Mouse (Mus musculus) stomach, postnatal 0 days (tissue): ENCODE measurements around the gene Aatk. TPM values are rescaled to one million over a fixed set of nuclear protein-coding genes. Genes with fewer than 3 reads are reported as not detected.

Experiments
- ATAC-seq: fragments of 200-750 bp; cut with Nextera tagmentation; 2 replicates; pipeline ENCODE4 v1.8.0; 2017; ENCODE audit not compliant: low FRiP score, low TSS enrichment
- DNase-seq: peaks from one replicate; pipeline ENCODE4 v3.0.0-alpha.2; 2016; ENCODE audit warnings: low spot score
- H3K27ac ChIP-seq: fragments of 300-500 bp; sonication (generic); replicated peaks from 2 replicates; pipeline ENCODE4 v1.5.1; 2014; ENCODE audit warnings: mild to moderate bottlenecking, control low read depth
- H3K27me3 ChIP-seq: fragments of 300-500 bp; sonication (generic); 2 replicates; pipeline ENCODE4 v1.6.1; 2014; ENCODE audit warnings: low read length; ENCODE audit not compliant: control insufficient read depth, insufficient read depth
- H3K36me3 ChIP-seq: fragments of 300-500 bp; sonication (generic); 2 replicates; pipeline ENCODE4 v1.6.1; 2014; ENCODE audit warnings: low read length, mixed read lengths; ENCODE audit not compliant: control insufficient read depth, insufficient read depth
- H3K4me1 ChIP-seq: fragments of 300-500 bp; sonication (generic); replicated peaks from 2 replicates; pipeline ENCODE4 v1.6.1; 2014; ENCODE audit warnings: antibody characterized with exemption; ENCODE audit not compliant: control insufficient read depth, insufficient read depth
- H3K4me2 ChIP-seq: fragments of 300-500 bp; sonication (generic); replicated peaks from 2 replicates; pipeline ENCODE4 v1.6.1; 2014; ENCODE audit warnings: low read depth, mild to moderate bottlenecking, control low read depth, moderate library complexity
- H3K4me3 ChIP-seq: fragments of 300-500 bp; sonication (generic); 2 replicates; pipeline ENCODE4 v1.5.1; 2014; ENCODE audit warnings: low read depth, low read length, control low read depth
- H3K9ac ChIP-seq: fragments of 300-500 bp; sonication (generic); 2 replicates; pipeline ENCODE4 v1.6.1; 2014; ENCODE audit warnings: mild to moderate bottlenecking, low read length, control low read depth, mixed read lengths
- H3K9me3 ChIP-seq: fragments of 300-500 bp; sonication (generic); 2 replicates; pipeline ENCODE4 v1.6.1; 2016; ENCODE audit warnings: low read length; ENCODE audit not compliant: control insufficient read depth
- CTCF ChIP-seq: IDR thresholded peaks from 2 replicates; pipeline ENCODE4 v1.5.1; 2016; ENCODE audit warnings: antibody characterized with exemption, low read depth, mild to moderate bottlenecking, moderate library complexity
- EP300 ChIP-seq: optimal IDR thresholded peaks from 2 replicates; pipeline ENCODE3; 2016; ENCODE audit warnings: antibody characterized with exemption
- WGBS: fragments of 180-500 bp; shearing (Covaris S2); extraction: QIAGEN DNeasy Blood & Tissue Kit; methylation state at CpG from one replicate; pipeline ENCODE4 v1.1.7; 2014; 5-methylcytosine and 5-hydroxymethylcytosine counted together
- polyA plus RNA-seq: library from polyadenylated mRNA; unstranded; fragments of >200 nt; fragmentation: Nextera tagmentation; extraction: Ambion mirVana; gene quantifications from 2 replicates; pipeline ENCODE4 v1.2.1, GENCODE M21; 2015

Gene Aatk
- polyA plus RNA-seq, 1 experiment from 2014 or later: 1.6 TPM

GRCm38 (mm10) chr11:120022841-120023240 lies 24.1 kb downstream of the Aatk start:
- Histone ChIP-seq H3K9me3 (no peaks in the 10 kb centered on the region), H3K4me2 (no peak overlapping the region), H3K27ac (no peak overlapping the region), H3K9ac (no peak overlapping the region), H3K4me3 (no peak overlapping the region), H3K27me3 (no peaks in the 10 kb centered on the region), H3K36me3 (no peaks in the 10 kb centered on the region), H3K4me1 (no peaks in the 10 kb centered on the region)
- DNase-seq: no peak
- TF ChIP-seq CTCF: peak; percentile 21; the same call in 1 of the 2 replicates
- no peak for TF ChIP-seq EP300
- 0 out of 2 replicates have a peak, but pooled peaks have one; percentile 22 for ATAC-seq
- WGBS: 60% methylated on average over 12 of the region's 12 CpGs

- no peak for TF ChIP-seq EP300
- TF ChIP-seq CTCF: no peak
- no peak overlapping the region for H3K4me3 ChIP-seq
- H3K4me1 ChIP-seq: no peaks in the 10 kb centered on the region
- no peak overlapping the region for H3K27ac ChIP-seq
- no peaks in the 10 kb centered on the region for H3K9me3 ChIP-seq
- 69% methylated on average over 8 of the region's 8 CpGs for WGBS
- no peak overlapping the region for H3K4me2 ChIP-seq
- H3K27me3 ChIP-seq: no peaks in the 10 kb centered on the region
- H3K36me3 ChIP-seq: no peaks in the 10 kb centered on the region
- no peak for DNase-seq
- no peak for ATAC-seq
- H3K9ac ChIP-seq: no peak overlapping the region
Measured at GRCm38 (mm10) chr11:120022216-120022615, 24.8 kb downstream of the Aatk start.

- H3K4me3 ChIP-seq: no peak overlapping the region
- TF ChIP-seq CTCF (no peak), EP300 (no peak)
- no peaks in the 10 kb centered on the region for H3K27me3 ChIP-seq
- ATAC-seq: no peak
- no peaks in the 10 kb centered on the region for H3K9me3 ChIP-seq
- no peak overlapping the region for H3K27ac ChIP-seq
- H3K9ac ChIP-seq: no peak overlapping the region
- no peak overlapping the region for H3K4me2 ChIP-seq
- no peaks in the 10 kb centered on the region for H3K36me3 ChIP-seq
- DNase-seq: no peak
- 95% methylated on average over 16 of the region's 16 CpGs for WGBS
- no peaks in the 10 kb centered on the region for H3K4me1 ChIP-seq
Measured at GRCm38 (mm10) chr11:120021367-120021766, 25.6 kb downstream of the Aatk start.

- Histone ChIP-seq H3K27me3 (no peaks in the 10 kb centered on the region), H3K9ac (no peak overlapping the region), H3K27ac (no peak overlapping the region), H3K4me3 (no peak overlapping the region), H3K36me3 (no peaks in the 10 kb centered on the region), H3K4me2 (no peak overlapping the region), H3K4me1 (no peaks in the 10 kb centered on the region), H3K9me3 (no peaks in the 10 kb centered on the region)
- WGBS: 72% methylated on average over 23 of the region's 23 CpGs
- ATAC-seq (no peak), DNase-seq (no peak)
- TF ChIP-seq CTCF (no peak), EP300 (no peak)
Measured at GRCm38 (mm10) chr11:120019542-120020440, 27.2 kb downstream of the Aatk start.

GRCm38 (mm10) chr11:120017011-120017410 lies 30.0 kb downstream of the Aatk start:
- TF ChIP-seq CTCF (no peak), EP300 (no peak)
- Histone ChIP-seq H3K36me3 (no peaks in the 10 kb centered on the region), H3K27ac (no peak overlapping the region), H3K9me3 (no peaks in the 10 kb centered on the region), H3K9ac (no peak overlapping the region), H3K4me3 (no peak overlapping the region), H3K27me3 (no peaks in the 10 kb centered on the region), H3K4me2 (no peak overlapping the region), H3K4me1 (peaks cover 3% of the 10 kb centered on the region; the same call in 1 of the 2 replicates)
- DNase-seq (no peak), ATAC-seq (no peak)
- 87% methylated on average over 8 of the region's 8 CpGs for WGBS

GRCm38 (mm10) chr11:120014758-120015157 lies 32.2 kb downstream of the Aatk start:
- no peak overlapping the region for H3K9ac ChIP-seq
- TF ChIP-seq EP300 (no peak), CTCF (peak; percentile 42)
- no peak for ATAC-seq
- H3K4me1 ChIP-seq: peaks cover 3% of the 10 kb centered on the region; the same call in 1 of the 2 replicates
- no peak overlapping the region for H3K27ac ChIP-seq
- no peaks in the 10 kb centered on the region for H3K27me3 ChIP-seq
- no peak overlapping the region for H3K4me2 ChIP-seq
- H3K4me3 ChIP-seq: no peak overlapping the region
- 89% methylated on average over 4 of the region's 4 CpGs for WGBS
- no peak for DNase-seq
- no peaks in the 10 kb centered on the region for H3K9me3 ChIP-seq
- H3K36me3 ChIP-seq: no peaks in the 10 kb centered on the region
